Mouse (Mus musculus): ENCODE measurements around the gene Efcab6.

Gene Efcab6

DNA sequence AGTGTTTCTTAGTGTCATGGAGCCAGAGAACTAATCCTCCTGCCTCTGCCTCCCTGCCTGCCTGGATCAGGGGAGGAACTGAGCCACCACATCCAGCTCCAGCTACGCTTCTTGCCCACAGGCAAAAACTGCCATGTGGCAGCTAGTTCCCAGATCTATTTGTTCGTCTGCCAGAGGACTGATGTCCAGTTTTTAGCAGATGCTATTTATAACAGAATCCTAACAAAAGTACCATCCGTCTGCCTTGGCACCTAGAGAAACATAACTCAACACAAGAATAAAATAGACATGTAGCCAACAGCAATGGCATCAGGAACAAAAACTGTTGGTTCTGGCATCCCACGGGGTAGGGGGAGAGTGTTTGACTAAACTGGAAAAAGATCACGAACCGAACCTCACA is 6.3 kb downstream of the Efcab6 start:
- DNase-seq (ENCODE audit: low spot score): no peak

DNA sequence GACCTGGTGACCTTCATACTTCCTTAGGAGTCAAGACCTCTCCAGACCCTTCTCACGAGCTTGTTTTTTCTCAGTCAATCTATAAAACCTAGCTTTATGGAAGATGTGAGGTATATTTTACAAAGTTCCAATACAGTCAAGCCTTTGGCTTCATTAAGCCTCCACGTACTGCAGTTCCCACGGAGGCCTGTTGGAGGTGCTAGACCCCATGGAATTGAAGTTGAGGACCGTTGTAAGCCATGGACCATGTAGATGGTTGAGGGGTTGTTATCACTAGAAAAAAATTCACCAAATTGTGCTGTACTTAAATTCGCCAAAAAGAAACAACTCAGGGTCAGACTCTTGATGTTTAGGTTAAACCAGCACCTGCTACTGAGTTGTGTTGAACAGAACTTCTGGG is 9.1 kb downstream of the Efcab6 start:
- DNase-seq (ENCODE audit: low spot score): no peak

DNA sequence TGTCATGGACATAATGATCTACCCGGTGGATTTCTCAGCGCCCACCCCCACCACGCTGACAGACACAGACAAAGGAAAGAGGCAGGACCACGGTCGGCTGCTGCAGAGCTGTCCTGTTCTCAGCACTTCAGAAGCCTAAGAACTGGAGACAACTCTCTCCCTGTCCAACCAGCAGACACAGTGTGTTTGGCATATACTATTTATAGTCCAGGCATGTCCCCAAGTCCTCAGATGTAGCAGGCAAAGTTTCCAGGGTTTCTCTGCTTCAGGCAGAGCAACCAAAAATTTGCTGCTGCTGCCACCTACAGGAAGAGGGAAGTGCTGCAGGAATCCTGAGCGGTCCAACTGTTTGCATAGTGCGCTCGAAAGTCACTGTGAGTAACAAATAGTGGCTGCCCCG is 11.3 kb downstream of the Efcab6 start:
- peak; percentile 75 for DNase-seq (ENCODE audit: low spot score)

DNA sequence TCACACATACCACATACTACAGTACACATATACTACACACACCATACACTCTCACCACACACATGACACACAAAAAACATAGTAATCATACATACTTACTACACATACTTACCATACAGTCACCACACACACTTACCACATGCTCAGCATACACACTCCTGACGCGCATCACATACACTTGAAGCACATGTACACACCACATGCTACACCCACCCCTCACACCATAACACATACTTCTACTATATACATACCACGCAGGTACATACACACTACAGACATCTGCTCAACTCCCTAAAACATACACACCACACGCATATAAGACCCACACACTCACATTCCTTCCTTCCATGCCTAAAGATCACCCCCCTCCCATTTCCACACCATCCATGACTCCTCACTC is 11.9 kb downstream of the Efcab6 start:
- DNase-seq (ENCODE audit: low spot score): no peak

DNA sequence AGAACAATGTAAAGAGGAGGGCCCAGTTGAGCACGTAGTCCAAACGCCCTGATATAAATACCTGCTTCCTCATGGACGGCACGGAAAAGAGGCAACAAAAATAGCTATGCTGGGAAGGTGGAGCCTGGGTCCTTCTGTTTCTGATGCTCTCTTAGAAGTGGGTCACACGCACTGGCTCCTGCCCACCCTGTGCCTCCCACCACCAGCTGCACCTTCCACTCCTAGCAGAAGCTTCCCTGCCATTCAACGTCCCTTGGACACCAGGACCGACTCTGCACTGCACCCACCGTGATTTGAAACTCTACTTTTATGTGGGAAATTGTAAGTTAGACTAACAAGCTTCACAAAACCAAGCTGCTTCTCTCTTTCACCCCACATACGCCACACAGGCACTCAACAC is 12.8 kb downstream of the Efcab6 start:
- no peak for DNase-seq (ENCODE audit: low spot score)

DNA sequence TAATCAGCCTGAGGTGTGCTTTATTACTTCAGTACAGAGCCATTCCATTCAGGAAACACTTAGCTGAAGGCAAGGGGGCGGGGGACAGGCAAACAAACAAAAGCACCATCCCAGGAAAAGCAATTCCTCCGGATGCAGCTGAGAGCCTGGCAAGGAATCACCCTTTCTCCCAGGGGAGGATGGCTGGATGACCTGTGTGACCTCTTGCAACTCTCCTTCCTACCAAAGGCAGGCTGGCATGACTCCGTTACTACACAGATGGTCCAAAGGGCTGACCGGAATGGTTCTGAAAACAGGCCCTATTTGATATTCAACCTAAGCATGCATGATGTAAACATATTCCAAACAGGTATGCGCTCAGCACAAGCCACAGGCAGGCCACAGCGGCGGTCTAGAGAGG is 15.6 kb downstream of the Efcab6 start:
- DNase-seq (ENCODE audit: low spot score): no peak

DNA sequence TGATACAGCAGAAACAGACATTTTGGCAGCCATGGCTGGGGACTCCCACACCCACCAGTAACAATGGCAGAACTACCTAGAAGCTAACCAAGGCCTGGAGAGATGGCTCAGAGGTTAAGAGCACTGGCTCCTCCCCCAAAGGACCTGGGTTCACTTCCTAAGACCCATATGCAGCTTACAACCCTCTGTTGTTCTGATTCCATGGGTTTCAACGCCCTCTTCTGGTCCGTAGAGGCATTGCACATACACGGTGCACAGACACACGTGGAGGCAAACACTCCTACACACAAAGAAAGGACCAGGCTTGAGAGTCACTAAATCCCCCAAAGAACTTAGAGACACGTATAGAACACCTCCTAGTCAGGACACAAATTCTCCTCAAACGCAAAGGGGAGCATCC is 19.6 kb downstream of the Efcab6 start:
- no peak for DNase-seq (ENCODE audit: low spot score)

DNA sequence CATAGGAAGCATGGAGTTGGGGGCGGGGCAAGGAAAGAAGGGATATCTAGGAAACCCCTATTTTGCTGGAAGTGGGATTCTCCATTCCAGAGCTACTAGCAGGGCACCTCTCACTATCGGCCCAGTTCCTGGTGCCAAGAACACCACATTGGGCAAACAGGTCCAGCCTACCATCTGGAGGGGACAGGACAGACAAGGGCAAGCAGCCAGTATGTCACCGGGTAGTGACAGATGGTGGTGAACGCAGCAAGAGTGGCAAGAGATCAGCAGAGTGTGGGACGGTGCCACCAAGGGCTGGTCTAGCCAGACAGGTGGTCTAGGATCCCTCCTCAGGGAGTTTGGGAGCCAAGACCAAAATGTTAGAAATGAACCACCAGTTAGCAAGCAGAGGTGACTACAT is 28.1 kb downstream of the Efcab6 start:
- DNase-seq (ENCODE audit: low spot score): no peak

DNA sequence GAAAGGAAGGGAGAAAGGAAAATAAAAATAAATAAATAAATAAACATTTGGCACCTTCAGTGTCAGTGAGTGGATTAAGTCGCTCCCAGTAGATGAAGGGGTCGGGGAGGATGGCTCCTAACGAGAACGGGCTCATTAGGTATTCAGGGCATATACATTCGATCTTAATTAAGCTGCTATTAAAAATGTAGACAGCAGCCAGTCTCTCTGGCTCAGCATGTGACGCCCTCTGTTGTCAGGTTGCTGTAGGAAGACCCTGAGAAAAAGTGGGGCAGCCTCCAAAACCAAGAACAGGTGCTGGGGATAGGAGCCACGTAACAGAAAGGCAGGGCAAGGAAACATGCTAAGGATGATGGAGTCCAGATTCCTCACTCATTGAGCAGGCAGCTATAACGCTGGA is 39.5 kb downstream of the Efcab6 start:
- DNase-seq (ENCODE audit: low spot score): no peak

DNA sequence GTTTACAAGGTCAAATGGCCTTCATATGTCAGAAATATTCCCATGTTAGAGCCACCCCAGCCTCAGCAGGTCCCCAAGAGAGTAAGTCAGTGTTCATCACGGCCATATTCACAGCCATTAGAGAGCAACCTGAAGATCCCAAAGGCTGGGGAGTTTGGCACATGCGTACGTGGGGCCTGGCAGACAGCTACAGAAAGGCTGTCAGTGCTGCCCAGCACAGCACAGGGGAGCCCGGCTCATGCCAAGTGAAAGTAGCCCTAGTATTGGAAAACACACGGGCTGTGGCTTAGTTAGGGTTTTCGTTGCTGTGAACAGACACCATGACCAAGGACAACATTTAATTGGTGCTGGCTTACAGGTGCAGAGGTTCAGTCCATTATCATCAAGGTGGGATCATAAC is 40.3 kb downstream of the Efcab6 start:
- DNase-seq (ENCODE audit: low spot score): no peak

DNA sequence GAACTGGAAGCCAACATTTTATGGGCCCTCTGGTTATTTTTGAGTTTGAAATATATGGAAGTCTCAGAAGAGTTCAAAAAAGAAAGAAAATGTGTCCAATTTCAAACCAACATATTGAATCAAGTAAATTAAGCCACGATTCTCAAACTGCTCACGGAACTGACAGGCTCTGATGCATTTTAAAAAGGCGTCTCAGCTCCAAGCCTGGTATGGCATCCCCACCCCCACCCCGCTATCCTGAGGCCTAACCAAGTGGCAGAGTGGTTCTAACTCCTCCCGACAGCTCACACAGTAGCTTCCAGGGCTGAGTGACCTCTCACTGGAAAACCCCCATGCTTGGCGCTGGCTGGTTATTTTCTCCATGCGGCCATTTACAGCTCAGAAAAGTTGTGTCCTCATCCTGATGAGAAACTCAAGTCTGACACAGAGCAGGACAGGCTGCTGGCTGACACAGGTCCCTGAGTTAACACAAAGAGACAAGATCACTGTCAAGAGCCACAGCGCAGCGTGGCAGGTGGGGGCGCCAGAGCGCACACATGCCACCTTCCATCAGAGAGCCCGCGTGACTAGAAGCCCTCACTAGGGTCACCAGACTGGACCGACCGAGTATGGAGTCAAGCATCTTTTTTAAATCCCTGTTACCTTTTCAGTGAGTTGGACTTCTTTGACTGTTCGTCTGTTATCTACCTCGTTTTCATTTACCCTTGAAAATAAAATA is 55.7 kb downstream of the Efcab6 start:
- no peak for DNase-seq (ENCODE audit: low spot score)

DNA sequence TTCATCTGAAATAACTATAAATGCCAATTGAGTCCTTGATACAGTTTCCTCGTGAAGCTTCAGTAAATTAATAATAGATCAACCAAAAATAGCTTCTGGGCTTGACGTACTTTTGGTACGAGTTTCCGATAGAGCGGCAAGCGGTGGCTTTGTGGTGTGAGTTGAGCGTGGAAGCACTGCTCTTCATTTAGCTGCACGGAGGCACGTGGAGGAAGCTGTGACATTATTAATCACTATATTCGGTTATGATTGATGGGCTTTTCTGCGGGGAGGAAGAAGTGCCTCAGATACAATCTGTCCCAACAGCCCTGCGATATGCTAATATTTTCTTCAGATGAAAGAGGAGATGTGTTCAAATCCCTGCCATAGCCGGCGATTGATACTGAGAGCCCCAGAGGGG is 60.9 kb downstream of the Efcab6 start:
- no peak for DNase-seq (ENCODE audit: low spot score)

DNA sequence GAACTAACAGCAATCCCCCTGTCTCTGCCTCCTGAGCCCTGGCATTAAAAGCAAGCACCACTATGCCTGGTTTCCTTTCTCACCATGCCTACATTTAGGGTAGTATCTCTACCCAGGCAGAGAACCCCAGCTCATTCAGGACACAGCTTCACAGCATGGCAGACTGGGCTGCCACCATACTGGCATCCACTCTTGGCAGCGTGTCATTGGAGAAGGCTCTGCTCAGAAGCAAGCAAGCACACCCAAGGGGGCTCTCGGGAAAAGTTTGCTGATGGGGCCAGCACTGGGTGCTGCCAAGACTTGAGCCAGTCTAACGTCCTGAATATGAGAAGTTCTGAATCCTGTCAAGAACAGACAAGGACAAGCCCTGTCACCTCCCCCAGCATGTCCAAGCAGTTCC is 66.1 kb downstream of the Efcab6 start:
- no peak for DNase-seq (ENCODE audit: low spot score)

DNA sequence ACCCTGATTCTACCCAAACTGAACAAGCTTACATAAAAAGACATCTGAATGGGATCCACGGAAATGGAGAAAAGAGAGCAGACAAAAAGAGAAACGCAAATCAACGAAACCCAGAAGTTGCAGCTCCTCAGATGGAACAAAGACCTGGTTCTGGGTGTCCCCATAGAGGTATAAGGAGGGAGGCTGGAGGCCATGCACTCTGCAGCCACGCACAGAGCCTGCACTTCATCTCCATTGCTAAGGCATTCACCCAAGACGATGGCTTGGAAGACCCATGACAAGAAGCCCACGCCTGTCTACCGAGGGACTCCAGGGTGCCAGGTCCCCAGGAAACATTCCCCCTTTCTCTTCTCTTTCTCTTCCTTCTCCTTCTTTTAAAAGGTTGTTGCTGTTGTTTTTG is 66.6 kb downstream of the Efcab6 start:
- DNase-seq (ENCODE audit: low spot score): no peak

DNA sequence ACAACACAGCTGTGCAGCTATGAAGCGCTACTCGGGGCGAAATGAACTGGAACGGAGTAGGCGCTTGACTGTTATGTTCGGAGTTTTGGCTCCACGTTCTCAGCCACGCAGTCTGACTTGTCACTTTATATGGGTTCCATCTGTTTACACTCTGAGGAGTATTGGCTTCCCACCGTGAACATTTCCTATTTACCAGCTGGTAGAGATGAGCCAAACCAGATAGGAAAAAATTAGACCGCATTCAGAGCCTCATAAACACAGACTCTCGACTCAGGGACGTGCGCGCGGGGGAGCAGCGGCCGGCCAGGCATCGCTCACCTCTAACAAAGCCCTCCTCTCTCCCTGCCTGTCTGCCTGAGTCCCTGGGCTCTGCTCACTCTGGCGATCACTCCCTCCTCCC is 67.1 kb downstream of the Efcab6 start:
- peak; percentile 20 for DNase-seq (ENCODE audit: low spot score)

DNA sequence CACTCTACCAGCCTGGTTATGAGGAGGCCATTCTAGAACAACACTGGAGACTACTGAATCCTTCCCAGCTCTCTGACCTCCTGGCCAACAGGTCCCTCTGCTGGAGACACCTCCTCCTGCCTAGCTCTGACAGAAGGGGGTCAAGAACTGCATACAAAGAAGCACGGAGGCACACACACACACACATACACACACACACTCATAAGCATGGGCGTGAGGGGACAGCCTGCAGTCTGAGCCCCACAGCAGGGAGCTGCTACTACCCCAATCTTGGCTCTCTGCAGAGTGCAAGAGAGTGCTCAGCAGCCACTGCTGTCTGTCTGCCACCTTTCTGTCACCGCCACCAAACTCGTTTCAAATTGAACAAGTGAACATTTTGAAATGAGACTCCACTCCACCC is 67.6 kb downstream of the Efcab6 start:
- peak; percentile 10 for DNase-seq (ENCODE audit: low spot score)

DNA sequence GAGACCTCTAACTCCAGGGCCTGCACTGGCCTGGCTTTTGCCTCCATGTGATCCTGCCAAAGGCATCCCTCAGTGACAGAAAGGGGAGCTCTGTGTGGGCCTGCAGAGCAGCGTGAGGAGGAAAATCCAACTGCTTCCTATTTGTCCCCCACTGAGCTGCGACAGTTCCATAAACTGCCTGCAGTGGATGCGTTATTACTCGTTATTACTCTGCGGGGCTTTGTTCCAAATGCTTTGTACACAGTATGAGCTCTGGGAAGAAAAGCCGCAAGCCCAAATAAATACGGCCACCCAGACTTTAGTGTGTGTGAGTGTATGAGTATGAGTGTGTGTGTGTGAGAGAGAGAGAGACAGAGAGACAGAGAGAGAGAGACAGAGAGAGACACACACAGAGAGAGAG is 68.3 kb downstream of the Efcab6 start:
- no peak for DNase-seq (ENCODE audit: low spot score)

DNA sequence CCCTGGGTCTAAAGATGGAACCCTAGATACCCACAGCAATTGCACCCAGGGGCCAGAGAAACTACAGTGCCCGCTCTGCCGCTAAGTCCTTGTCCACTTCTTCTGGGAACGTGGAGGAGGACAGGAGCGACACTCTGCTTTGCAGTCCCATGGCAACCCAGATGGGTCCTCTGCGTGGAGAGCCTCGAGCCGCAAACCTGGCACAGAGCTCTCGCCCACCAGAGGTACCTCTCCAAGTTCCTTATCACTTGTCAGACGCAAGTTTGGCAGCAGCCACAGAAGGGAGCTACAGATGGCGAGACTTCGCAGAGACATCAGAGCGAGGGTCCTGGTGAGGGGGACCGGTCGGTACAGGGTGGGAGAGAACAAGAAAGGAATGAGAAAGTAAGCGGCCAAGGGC is 73.0 kb downstream of the Efcab6 start:
- DNase-seq (ENCODE audit: low spot score): no peak

DNA sequence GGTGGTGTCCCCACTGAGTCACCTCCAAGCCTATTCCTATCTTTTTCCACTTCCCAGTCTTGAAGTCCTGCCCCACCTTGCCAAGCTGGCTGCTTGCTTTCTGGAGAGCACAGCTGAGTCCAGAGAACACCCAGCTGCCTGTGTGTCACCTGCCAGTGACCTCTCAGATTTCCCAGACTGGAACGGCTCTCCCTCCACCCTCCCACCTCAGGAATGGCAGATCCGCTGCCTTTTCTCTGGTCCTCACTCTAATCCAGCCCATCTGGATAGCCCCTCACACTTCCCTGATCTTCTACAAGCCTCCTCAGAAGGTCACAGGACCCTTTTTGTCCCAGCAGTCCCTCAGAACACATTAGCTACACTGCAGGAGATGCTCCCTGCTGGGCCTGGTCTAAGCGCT is 73.7 kb downstream of the Efcab6 start:
- DNase-seq (ENCODE audit: low spot score): peak; percentile 12

DNA sequence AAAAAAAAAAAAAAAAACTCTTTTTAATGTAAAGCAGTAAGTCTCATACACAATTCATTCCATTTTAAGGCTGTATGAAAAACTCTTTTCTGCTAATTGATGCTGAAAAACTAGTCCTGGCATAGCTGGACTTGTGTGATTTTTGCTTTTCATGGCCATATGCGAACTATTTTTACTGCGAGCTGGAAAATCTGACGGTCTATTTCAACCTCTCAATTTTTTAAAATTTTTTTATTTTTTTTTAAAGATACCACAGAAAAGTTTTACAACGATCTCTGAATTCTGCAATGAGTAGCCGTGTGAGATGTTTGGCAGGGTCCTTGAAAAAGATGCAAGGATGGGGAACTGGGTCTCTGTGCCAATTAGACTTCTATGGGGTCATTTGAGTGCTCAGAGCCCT is 75.9 kb downstream of the Efcab6 start:
- DNase-seq (ENCODE audit: low spot score): no peak

DNA sequence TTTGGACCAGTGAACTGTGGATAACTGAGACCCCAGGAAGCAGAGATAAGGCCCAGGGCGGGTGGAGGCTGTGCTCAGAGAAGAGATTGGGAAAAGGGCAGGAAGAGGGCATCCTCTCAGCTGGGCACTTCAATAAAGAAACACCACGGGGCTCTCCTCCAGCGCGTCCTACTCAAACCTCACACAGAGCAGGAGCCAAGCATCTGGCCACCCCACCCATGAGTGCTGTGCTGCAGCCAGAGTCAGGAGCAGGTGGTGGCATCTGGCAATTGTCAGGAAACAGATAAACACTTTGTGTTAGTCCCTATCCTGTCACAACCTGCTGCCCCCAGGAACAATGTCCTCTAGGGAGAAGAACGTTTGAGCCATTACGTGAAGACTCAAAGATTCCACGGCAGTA is 77.1 kb downstream of the Efcab6 start:
- DNase-seq (ENCODE audit: low spot score): no peak

DNA sequence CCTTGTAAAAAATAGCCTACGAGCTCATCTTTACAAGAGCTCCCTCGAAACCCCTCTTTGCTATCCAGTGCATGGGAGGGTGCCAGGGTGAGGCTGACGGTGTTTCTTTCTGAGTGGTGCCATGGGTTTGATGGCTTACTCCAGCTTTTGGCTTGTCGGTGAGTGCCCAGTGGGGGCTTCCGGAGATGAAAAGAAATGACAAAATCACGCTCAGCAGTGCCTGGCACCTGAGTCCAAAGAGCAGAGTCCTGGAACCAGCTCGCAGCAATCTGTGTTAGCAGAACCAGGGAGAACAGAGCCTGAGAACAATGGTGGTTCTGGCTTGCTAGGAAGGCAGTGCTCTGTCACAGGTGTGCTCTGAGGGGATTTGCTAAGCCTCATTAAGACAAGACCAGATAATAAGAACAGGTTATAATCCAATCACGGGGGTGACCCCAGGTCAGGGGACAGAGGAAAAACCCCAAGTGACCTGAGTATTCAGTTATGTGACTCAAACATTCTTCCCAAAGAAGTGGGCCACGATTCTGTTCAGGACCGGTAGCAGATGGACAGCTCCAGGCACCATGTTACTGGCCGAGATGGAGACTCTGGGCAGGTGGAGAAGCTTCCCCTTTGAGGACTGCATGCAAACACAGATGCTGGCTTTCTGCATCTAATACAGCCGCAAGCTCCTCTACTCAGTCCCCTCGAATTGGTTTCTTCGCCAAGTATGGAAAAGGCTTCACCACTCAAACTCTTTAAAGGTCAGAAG is 82.8 kb downstream of the Efcab6 start:
- DNase-seq (ENCODE audit: low spot score): no peak

DNA sequence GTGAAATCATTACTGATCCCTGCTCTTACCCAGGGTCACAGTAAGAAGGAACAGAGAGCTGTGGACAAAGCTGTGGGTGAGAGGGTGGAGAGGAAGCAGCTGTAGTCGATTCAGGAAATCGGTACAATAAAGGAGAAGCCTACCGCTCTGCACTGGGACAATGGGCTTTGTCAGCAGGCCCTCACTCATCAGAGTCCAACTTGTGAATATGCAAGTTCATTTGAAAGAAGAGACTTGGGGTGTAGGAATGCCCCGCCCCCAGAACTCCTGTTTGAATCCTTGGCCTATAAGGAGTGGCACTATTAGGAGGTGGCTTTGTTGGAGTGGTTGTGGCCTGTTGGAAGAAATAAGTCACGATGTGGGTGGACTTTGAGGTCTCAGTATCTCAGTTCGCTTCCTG is 86.3 kb downstream of the Efcab6 start:
- no peak for DNase-seq (ENCODE audit: low spot score)

DNA sequence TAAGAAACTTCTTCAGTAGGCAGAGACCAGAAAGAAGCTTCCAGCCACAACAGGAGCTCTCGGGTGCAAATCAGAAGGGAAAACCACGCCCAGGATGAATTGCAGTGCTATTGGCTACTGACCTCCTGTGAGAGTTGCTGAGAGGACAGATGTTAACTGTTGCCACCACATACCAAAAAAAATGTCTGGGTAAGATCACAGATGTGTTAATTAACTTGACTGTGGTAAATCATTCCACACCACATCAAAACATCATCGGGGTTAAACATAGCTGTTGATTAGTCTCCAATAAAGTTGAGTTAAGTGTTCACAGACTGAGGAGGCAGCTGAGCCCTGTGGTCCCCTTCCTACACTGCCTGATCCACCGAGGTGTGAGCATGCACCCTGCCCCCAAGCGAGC is 88.1 kb downstream of the Efcab6 start:
- no peak for DNase-seq (ENCODE audit: low spot score)
